8 mouse cellular contexts compared by ENCODE assay signal in the genomic region with DNA sequence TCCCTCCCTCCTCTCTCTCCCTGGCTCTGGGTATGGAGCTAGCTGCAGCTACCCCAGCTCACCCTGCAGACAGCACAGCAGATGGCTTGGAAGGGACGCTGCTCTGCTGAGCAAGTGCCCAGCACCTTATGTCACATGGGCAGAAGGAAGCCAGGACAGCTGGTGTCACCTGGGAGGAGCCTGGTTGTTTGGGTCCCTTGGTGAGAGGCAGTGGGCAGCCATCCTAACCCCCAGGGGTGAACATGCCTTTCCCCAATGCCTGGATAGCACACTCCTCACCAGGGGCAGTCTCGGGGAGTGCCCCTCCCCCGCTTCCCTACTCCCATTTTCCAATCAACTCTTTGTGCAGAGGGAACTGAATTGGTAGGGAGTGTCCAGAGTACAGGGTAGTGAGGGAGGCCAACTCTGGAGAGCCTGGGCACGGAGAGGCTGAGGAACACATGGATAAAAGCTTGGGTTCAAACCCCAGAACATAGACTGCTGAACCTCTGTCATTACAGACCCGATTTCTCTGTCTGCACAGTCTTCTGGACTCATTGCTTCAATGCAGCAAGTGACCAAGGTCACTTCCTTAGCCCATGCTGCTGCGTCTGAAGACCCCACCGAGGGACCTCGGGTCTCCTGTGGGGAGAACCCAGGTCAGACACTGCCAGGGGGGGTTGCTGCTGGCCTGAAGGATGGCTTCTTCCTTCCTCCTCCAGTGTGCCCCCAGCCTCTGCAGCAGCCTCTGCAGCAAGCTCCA. TPM values are rescaled to one million over a fixed set of nuclear protein-coding genes. Genes with fewer than 3 reads are reported as not detected.
A peak's percentile ranks its signal among the peaks of the same experiment; 100 is the strongest.
DNase-seq lines count a peak whose midpoint lies in the region; ATAC-seq and TF ChIP-seq lines count a peak whose summit lies in the region.

No protein-coding gene starts in this region.

- TF ChIP-seq CTCF in left cerebral cortex, adult 2 months (IDR thresholded peaks at IDR 0.05), result no peak

- H3K36me3 ChIP-seq in intestine, embryonic 14.5 days (ENCODE audit: control insufficient read depth, insufficient read depth, low read length), result no peaks in the 10 kb centered on the region

- no peak for DNase-seq in left cerebral cortex, adult 2 months (ENCODE audit: extremely low spot score in 1 of 2, low spot score in 2 of 2)
- no peak for DNase-seq in left cerebral cortex, adult 9 months (ENCODE audit: low spot score in 2 of 2)
- DNase-seq in cerebellum, adult 9-11 months, result peak; percentile 98
- DNase-seq in gastrocnemius, postnatal 14 days, result peak; percentile 78
- peak; percentile 73 for DNase-seq in intestine, embryonic 14.5 days (ENCODE audit: low spot score)
- peak; percentile 38 to 51 for DNase-seq in thymus, postnatal 36 days
- DNase-seq in urinary bladder, postnatal 4 days (ENCODE audit: low spot score in 2 of 2), result no peak

- H3K9ac ChIP-seq in intestine, embryonic 14.5 days (ENCODE audit: low read length), result 0 out of 2 replicates have a peak overlapping the region, but pooled peaks have one; percentile 15

- H3K9me3 ChIP-seq in intestine, embryonic 14.5 days (ENCODE audit: control insufficient read depth, low read length), result no peaks in the 10 kb centered on the region

- 0 out of 2 replicates have a peak overlapping the region, but pooled peaks have one; percentile 14 for H3K4me2 ChIP-seq in intestine, embryonic 14.5 days (ENCODE audit: low read length)

- H3K27ac ChIP-seq in left cerebral cortex, adult 2 months, result peak overlapping the region; percentile 30; the same call in 1 of the 2 replicates
- 0 out of 2 replicates have a peak overlapping the region, but pooled peaks have one; percentile 30 for H3K27ac ChIP-seq in intestine, embryonic 14.5 days (ENCODE audit: low read depth)

- 17% methylated on average over 8 of the region's 8 CpGs for WGBS in intestine, embryonic 14.5 days

- H3K27me3 ChIP-seq in intestine, embryonic 14.5 days (replicated peaks; ENCODE audit: control insufficient read depth, insufficient read depth, low read length), result no peaks in the 10 kb centered on the region

- peaks cover 32% of the 10 kb centered on the region for H3K4me1 ChIP-seq in intestine, embryonic 14.5 days (replicated peaks; ENCODE audit: control insufficient read depth, insufficient read depth, low read length)

- H3K4me3 ChIP-seq in left cerebral cortex, adult 2 months, result no peak overlapping the region
- H3K4me3 ChIP-seq in intestine, embryonic 14.5 days (ENCODE audit: low read depth, low read length), result no peak overlapping the region

- peak; percentile 37; the same call in 1 of the 2 replicates for ATAC-seq in intestine, embryonic 14.5 days (replicated peaks; ENCODE audit: low FRiP score, low TSS enrichment, low read depth)
- ATAC-seq in megakaryocyte-erythroid progenitor cell, adult 5-6 weeks (replicated peaks; ENCODE audit: low FRiP score, low TSS enrichment, poor library complexity, severe bottlenecking), result 0 out of 2 replicates have a peak, but pooled peaks have one; percentile 11

- intact Hi-C loops in left cerebral cortex, adult 2 months (cut with DNase I), result no loop called here
- intact Hi-C loops in gastrocnemius, postnatal 14 days (cut with DNase I; ENCODE audit: low total_unique reads), result no loop called here

RNA-seq across cellular contexts. Expression of a gene that starts 18.4 kb away (rescaled TPM):
- 10 to 100 TPM; 11.6 to 16.0 TPM for total RNA-seq in left cerebral cortex, adult 2 months (2021)
- 10 to 100 TPM; 48.5 to 62.8 TPM for total RNA-seq in gastrocnemius, postnatal 14 days (2021)
- polyA plus RNA-seq in intestine, embryonic 14.5 days (2014; fragmentation: Nextera tagmentation; extraction: Ambion mirVana), result 11.9 and 14.0 TPM in 2 replicates
- total RNA-seq in megakaryocyte-erythroid progenitor cell, adult 5-6 weeks (2014; fragmentation: Nextera tagmentation), result 12.9 and 16.8 TPM in 2 replicates
- 9.8 and 11.9 TPM in 2 replicates for total RNA-seq in megakaryocyte-erythroid progenitor cell, adult 5-6 weeks (2017)

RNA-seq across cellular contexts. Expression of a gene that starts 35.5 kb away (rescaled TPM):
- total RNA-seq in left cerebral cortex, adult 2 months (2021), result 10 to 100 TPM; 15.2 to 17.5 TPM
- 10 to 100 TPM; 12.9 to 20.1 TPM for total RNA-seq in gastrocnemius, postnatal 14 days (2021)
- polyA plus RNA-seq in intestine, embryonic 14.5 days (2014; fragmentation: Nextera tagmentation; extraction: Ambion mirVana), result 17.0 and 19.9 TPM in 2 replicates
- total RNA-seq in megakaryocyte-erythroid progenitor cell, adult 5-6 weeks (2014; fragmentation: Nextera tagmentation), result 0.35 TPM in 1 of 2 replicates, not detected in the other
- total RNA-seq in megakaryocyte-erythroid progenitor cell, adult 5-6 weeks (2017), result not detected in 2 replicates

Comparison
In these comparisons a context has a peak if more than half of its experiments do, and no peak if none do; other contexts are left out.
1. DNase-seq: peak in cerebellum, adult 9-11 months (single experiment), gastrocnemius, postnatal 14 days (single experiment), intestine, embryonic 14.5 days (single experiment) and thymus, postnatal 36 days (2 of 2); none in left cerebral cortex, adult 2 months (0 of 2), left cerebral cortex, adult 9 months (0 of 2) and urinary bladder, postnatal 4 days (0 of 2).
2. RNA of a gene that starts 35.5 kb away (total RNA-seq): 12.9 to 20.1 TPM in gastrocnemius, postnatal 14 days and 15.2 to 17.5 TPM in left cerebral cortex, adult 2 months; 0.35 TPM in megakaryocyte-erythroid progenitor cell, adult 5-6 weeks; every median in the first group is over 10 times any median in the second.